Mouse (Mus musculus) liver, embryonic 11.5 days (tissue): Measurements from ENCODE around the gene 1700017B05Rik. TPM values are rescaled to one million over a fixed set of nuclear protein-coding genes. Genes with fewer than 3 reads are reported as not detected.

Experiments used
- ATAC-seq: fragments of 200-750 bp; cut with Nextera tagmentation; replicated peaks from 2 replicates; pipeline ENCODE4 v1.8.0; 2017; ENCODE audit warnings: moderate number of reproducible peaks, mild to moderate bottlenecking, moderate TSS enrichment, moderate library complexity; ENCODE audit not compliant: low FRiP score
- DNase-seq: peaks from one replicate; pipeline ENCODE4 v3.0.0-alpha.2; 2017; ENCODE audit warnings: low spot score
- H3K27ac ChIP-seq: fragments of 300-500 bp; sonication (generic); 2 replicates; pipeline ENCODE4 v1.5.1; 2014; ENCODE audit warnings: mild to moderate bottlenecking, low read depth, low read length, control low read depth
- H3K27me3 ChIP-seq: fragments of 300-500 bp; sonication (generic); replicated peaks from 2 replicates; pipeline ENCODE4 v1.6.1; 2014; ENCODE audit warnings: low read length, mixed read lengths; ENCODE audit not compliant: control insufficient read depth, insufficient read depth
- H3K36me3 ChIP-seq: fragments of 300-500 bp; sonication (generic); 2 replicates; pipeline ENCODE4 v1.6.1; 2014; ENCODE audit warnings: mild to moderate bottlenecking, low read length, moderate library complexity, mixed read lengths; ENCODE audit not compliant: control insufficient read depth, insufficient read depth
- H3K4me1 ChIP-seq: fragments of 300-500 bp; sonication (generic); replicated peaks from 2 replicates; pipeline ENCODE4 v1.6.1; 2014; ENCODE audit warnings: low read length, mixed read lengths; ENCODE audit not compliant: control insufficient read depth, insufficient read depth
- H3K4me2 ChIP-seq: fragments of 300-500 bp; sonication (generic); 2 replicates; pipeline ENCODE4 v1.6.1; 2014; ENCODE audit warnings: mild to moderate bottlenecking, control low read depth, moderate library complexity
- H3K4me3 ChIP-seq: fragments of 300-500 bp; sonication (generic); 2 replicates; pipeline ENCODE4 v1.5.1; 2014; ENCODE audit warnings: low read depth, low read length, control low read depth
- H3K9ac ChIP-seq: fragments of 300-500 bp; sonication (generic); 2 replicates; pipeline ENCODE4 v1.6.1; 2014; ENCODE audit warnings: low read depth, low read length, control low read depth
- H3K9me3 ChIP-seq: fragments of 300-500 bp; sonication (generic); 2 replicates; pipeline ENCODE4 v1.6.1; 2016; ENCODE audit warnings: low read length, inconsistent platforms, mixed read lengths; ENCODE audit not compliant: control insufficient read depth
- WGBS: fragments of 180-500 bp; shearing (Covaris S2); extraction: QIAGEN DNeasy Blood & Tissue Kit; methylation state at CpG from one replicate; pipeline ENCODE4 v1.1.7; 2014; 5-methylcytosine and 5-hydroxymethylcytosine counted together
- polyA plus RNA-seq: library from polyadenylated mRNA; unstranded; fragments of >200 nt; fragmentation: Nextera tagmentation; extraction: Ambion mirVana; gene quantifications from 2 replicates; pipeline ENCODE4 v1.2.1, GENCODE M21; 2014

1700017B05Rik gene
- polyA plus RNA-seq, 1 experiment from 2014 or later: 29.5 TPM

GRCm38 (mm10) chr9:57299790-57300477, 37.5 kb upstream of the 1700017B05Rik start:
- peaks cover under 1% of the 10 kb centered on the region; the same call in 1 of the 2 replicates for H3K9me3 ChIP-seq
- no peaks in the 10 kb centered on the region for H3K27me3 ChIP-seq
- DNase-seq (no peak), ATAC-seq (peak; percentile 98)
- H3K4me1 ChIP-seq: peaks cover 19% of the 10 kb centered on the region
- peak overlapping the region; percentile 23 for H3K4me3 ChIP-seq
- WGBS: 49% methylated on average over 6 of the region's 6 CpGs
- H3K27ac ChIP-seq: peak overlapping the region; percentile 88
- H3K4me2 ChIP-seq: peak overlapping the region; percentile 52
- no peak overlapping the region for H3K9ac ChIP-seq
- no peaks in the 10 kb centered on the region for H3K36me3 ChIP-seq

GRCm38 (mm10) chr9:57297938-57298337, 35.5 kb upstream of the 1700017B05Rik start:
- DNase-seq (no peak), ATAC-seq (no peak)
- no peak overlapping the region for H3K4me3 ChIP-seq
- H3K9ac ChIP-seq: no peak overlapping the region
- H3K36me3 ChIP-seq: no peaks in the 10 kb centered on the region
- H3K27me3 ChIP-seq: no peaks in the 10 kb centered on the region
- H3K9me3 ChIP-seq: no peaks in the 10 kb centered on the region
- H3K27ac ChIP-seq: peak overlapping the region; percentile 41; the same call in 1 of the 2 replicates
- WGBS: 81% methylated on average over 2 of the region's 2 CpGs
- peak overlapping the region; percentile 15; the same call in 1 of the 2 replicates for H3K4me2 ChIP-seq
- H3K4me1 ChIP-seq: peaks cover 19% of the 10 kb centered on the region

- Histone ChIP-seq H3K4me2 (no peak overlapping the region), H3K9ac (no peak overlapping the region), H3K4me1 (peaks cover 19% of the 10 kb centered on the region), H3K4me3 (no peak overlapping the region), H3K36me3 (no peaks in the 10 kb centered on the region), H3K9me3 (no peaks in the 10 kb centered on the region), H3K27ac (no peak overlapping the region), H3K27me3 (no peaks in the 10 kb centered on the region)
- DNase-seq: no peak
- no peak for ATAC-seq
- WGBS: 55% methylated on average over 8 of the region's 8 CpGs
Measured at GRCm38 (mm10) chr9:57296277-57296676, 33.9 kb upstream of the 1700017B05Rik start.

- Histone ChIP-seq H3K27me3 (no peaks in the 10 kb centered on the region), H3K4me3 (no peak overlapping the region), H3K36me3 (no peaks in the 10 kb centered on the region), H3K4me1 (peaks cover 19% of the 10 kb centered on the region), H3K27ac (no peak overlapping the region), H3K9me3 (no peaks in the 10 kb centered on the region), H3K4me2 (no peak overlapping the region), H3K9ac (no peak overlapping the region)
- WGBS: 55% methylated on average over 3 of the region's 3 CpGs
- DNase-seq (no peak), ATAC-seq (no peak)
Measured at GRCm38 (mm10) chr9:57295666-57296065, 33.3 kb upstream of the 1700017B05Rik start.

- WGBS: 78% methylated on average over 3 of the region's 3 CpGs
- Histone ChIP-seq H3K4me1 (peaks cover 15% of the 10 kb centered on the region), H3K4me3 (no peak overlapping the region), H3K4me2 (no peak overlapping the region), H3K27me3 (no peaks in the 10 kb centered on the region), H3K36me3 (no peaks in the 10 kb centered on the region), H3K27ac (no peak overlapping the region), H3K9me3 (no peaks in the 10 kb centered on the region), H3K9ac (no peak overlapping the region)
- no peak for DNase-seq
- no peak for ATAC-seq
Measured at GRCm38 (mm10) chr9:57294905-57295304, 32.5 kb upstream of the 1700017B05Rik start.

GRCm38 (mm10) chr9:57287183-57287582, 24.8 kb upstream of the 1700017B05Rik start:
- H3K4me1 ChIP-seq: no peaks in the 10 kb centered on the region; the same call in 1 of the 2 replicates
- no peaks in the 10 kb centered on the region for H3K9me3 ChIP-seq
- H3K4me3 ChIP-seq: no peak overlapping the region
- 73% methylated on average over 6 of the region's 6 CpGs for WGBS
- 0 out of 2 replicates have a peak, but pooled peaks cover 3% of the 10 kb centered on the region for H3K27me3 ChIP-seq
- no peaks in the 10 kb centered on the region for H3K36me3 ChIP-seq
- H3K27ac ChIP-seq: no peak overlapping the region
- DNase-seq (no peak), ATAC-seq (no peak)
- no peak overlapping the region for H3K4me2 ChIP-seq
- H3K9ac ChIP-seq: no peak overlapping the region

GRCm38 (mm10) chr9:57283311-57283710, 20.9 kb upstream of the 1700017B05Rik start:
- 75% methylated on average over 4 of the region's 4 CpGs for WGBS
- Histone ChIP-seq H3K4me1 (peaks cover 17% of the 10 kb centered on the region), H3K27me3 (peaks cover 9% of the 10 kb centered on the region), H3K4me2 (no peak overlapping the region), H3K36me3 (no peaks in the 10 kb centered on the region), H3K4me3 (no peak overlapping the region), H3K9ac (no peak overlapping the region), H3K9me3 (no peaks in the 10 kb centered on the region), H3K27ac (no peak overlapping the region)
- DNase-seq: no peak
- ATAC-seq: no peak

GRCm38 (mm10) chr9:57282686-57283085, 20.3 kb upstream of the 1700017B05Rik start:
- H3K27ac ChIP-seq: no peak overlapping the region
- DNase-seq (no peak), ATAC-seq (no peak)
- H3K36me3 ChIP-seq: no peaks in the 10 kb centered on the region
- peaks cover 9% of the 10 kb centered on the region for H3K27me3 ChIP-seq
- no peaks in the 10 kb centered on the region for H3K9me3 ChIP-seq
- no peak overlapping the region for H3K9ac ChIP-seq
- H3K4me1 ChIP-seq: peaks cover 19% of the 10 kb centered on the region
- H3K4me3 ChIP-seq: no peak overlapping the region
- 73% methylated on average over 3 of the region's 3 CpGs for WGBS
- H3K4me2 ChIP-seq: no peak overlapping the region

- H3K36me3 ChIP-seq: no peaks in the 10 kb centered on the region
- WGBS: 31% methylated on average over 20 of the region's 20 CpGs
- no peaks in the 10 kb centered on the region for H3K9me3 ChIP-seq
- ATAC-seq (peak; percentile 54), DNase-seq (no peak)
- no peak overlapping the region for H3K27ac ChIP-seq
- H3K27me3 ChIP-seq: peaks cover 9% of the 10 kb centered on the region
- peak overlapping the region; percentile 54 for H3K4me2 ChIP-seq
- peaks cover 19% of the 10 kb centered on the region for H3K4me1 ChIP-seq
- H3K4me3 ChIP-seq: peak overlapping the region; percentile 24; the same call in 1 of the 2 replicates
- peak overlapping the region; percentile 42; the same call in 1 of the 2 replicates for H3K9ac ChIP-seq
Measured at GRCm38 (mm10) chr9:57281549-57281948, 19.1 kb upstream of the 1700017B05Rik start.
